Mouse (Mus musculus) frontal cortex, postnatal 10 days (tissue): ENCODE measurements around the gene Dennd1a.

ENCODE experiments used
- DNase-seq, 2 experiments: peaks; one replicate each; pipeline ENCODE4 v3.0.0; 2022; ENCODE audit warnings: low spot score in 2 of 2, mixed read lengths in 1 of 2

Gene Dennd1a

DNA sequence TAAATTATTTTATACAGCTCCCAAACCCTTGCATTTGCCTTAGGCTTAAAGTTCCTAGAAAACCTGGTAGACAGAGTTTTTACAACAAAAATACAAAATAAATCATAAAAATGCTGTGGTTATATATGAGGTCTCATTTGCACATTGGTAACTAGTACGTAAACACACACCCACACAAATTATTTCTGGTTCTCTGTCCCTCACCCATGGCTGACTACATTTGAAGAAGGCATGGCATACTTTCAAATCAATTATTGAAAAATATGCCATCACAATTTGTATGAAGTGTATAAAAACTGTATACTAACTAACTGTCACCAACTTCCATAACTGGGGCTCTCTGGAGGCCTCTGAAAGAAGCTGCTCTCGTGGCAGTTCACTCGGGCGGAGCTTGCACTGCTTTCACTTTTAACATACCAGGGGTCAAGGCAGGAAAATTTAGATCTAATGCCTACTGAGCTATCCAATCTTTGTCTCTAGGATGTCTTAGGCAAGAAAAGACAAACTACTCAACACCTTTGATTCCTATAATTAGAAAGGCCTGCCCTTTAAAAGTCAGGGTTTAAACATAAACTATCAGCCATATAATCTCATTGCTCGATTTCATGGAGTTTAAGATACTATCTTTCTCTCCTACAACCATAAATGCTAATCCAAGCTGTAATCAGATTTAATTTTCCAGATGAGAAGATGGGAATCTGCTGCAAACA lies 122.7 kb downstream of the Dennd1a start:
- DNase-seq = no peak

DNA sequence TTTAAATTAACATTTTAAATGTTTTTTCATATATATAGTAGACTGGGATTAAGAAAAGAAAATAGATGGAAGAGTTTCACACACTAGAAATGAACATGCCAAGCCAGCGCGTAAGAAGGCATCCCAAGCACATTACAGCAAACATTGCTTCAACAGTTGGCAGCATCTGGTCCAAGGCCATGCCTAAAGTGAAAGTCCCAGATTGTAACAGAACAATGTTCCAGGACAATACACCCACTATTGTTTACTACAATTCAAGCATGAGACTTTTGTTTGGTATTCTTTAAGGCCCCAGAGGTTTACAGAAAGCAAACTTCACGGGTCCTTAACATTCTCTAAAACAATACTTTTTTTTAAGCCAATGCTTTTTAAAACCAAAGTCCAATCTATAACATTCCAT lies 124.7 kb downstream of the Dennd1a start:
- no peak for DNase-seq

DNA sequence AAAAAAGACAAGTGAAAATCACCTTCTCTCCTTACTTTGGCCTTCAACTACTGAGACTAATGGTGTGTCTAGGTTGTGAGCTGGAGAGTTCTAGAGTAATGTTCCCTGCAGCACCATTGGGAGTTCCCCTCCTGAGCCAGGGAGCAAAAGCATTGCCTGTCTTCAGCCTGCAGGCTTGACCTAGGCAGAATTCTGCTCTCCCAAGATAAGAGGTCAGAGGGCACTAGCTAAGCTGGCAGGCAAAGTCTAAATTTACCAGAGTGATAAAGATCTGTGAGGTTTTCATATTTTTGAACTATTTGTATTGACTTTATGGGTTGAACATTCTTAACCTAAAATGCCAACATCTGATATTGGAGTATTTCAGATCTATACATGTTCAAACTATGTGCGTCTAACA lies 125.7 kb downstream of the Dennd1a start:
- no peak for DNase-seq

DNA sequence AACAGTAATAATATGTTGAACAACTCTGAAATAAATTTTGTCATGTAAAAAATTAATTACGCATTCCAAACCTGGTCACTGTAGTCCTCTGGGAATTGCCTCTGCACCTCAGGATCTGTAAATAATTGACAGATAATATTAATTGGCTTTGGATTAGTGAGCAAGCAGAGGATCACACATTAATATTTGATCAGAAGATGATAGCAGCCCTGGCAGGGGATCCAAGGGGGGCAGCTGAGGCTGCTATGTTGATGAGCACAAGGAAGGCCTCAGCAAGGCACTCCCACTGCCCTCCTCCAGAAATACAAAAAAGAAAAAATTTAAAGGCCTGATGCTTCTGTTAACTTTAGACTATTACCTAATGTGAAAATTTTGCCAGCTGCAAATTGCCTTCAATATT lies 127.5 kb downstream of the Dennd1a start:
- no peak for DNase-seq

DNA sequence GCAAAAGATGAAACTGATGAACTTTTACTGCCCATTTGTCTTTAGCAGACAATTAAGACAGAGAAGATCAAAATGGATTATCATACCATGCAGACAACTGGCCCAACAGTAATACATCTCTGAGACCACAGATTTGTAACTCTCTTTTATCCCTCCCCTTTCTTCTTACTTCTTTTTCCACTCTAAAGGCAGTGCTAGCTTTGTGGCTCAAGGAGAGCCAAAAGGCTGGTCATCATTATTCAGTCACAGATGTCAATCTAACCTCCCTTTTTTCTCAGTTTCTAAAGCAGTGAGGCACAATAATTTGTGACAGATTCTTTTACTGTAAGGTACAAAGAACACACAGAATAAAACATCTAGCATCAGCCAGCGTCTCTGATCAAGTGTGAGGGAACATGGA lies 130.2 kb downstream of the Dennd1a start:
- no peak for DNase-seq

DNA sequence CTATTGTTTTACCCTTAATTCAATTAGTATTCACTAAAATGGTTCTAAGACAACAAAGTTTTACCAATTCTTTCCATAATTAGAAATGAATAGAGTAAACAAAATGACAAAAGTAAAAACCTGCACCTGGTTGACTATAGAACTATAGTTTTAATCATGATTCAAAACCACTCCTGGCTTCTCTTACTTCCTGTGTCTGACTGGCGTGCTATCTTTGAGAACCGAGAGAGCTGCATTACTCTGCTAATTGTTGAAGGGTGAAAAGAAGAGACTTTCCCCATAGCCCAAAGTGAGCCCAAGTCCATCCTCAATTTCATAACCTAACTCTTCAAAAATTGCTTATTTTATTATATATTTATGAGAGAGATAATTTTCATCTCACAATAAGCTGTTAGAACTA lies 131.2 kb downstream of the Dennd1a start:
- no peak for DNase-seq

DNA sequence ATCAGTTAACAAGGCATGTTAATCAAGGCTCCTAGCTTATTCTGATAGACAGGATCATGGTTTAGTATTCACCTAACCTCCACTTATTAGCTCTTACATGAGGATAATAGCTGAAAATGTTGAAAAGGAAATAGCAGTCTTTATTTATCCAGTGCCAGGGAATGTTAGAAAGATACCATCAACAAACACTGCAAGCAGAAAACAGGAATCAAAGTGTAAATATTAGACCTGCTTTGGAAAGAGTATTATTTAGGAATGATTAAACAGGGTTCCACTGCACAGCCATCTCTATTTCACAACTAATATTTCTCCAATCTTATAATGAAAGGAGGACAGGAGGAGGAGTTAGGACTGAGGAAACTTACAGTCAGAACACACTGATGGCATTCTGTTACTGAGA lies 142.4 kb downstream of the Dennd1a start:
- no peak for DNase-seq

DNA sequence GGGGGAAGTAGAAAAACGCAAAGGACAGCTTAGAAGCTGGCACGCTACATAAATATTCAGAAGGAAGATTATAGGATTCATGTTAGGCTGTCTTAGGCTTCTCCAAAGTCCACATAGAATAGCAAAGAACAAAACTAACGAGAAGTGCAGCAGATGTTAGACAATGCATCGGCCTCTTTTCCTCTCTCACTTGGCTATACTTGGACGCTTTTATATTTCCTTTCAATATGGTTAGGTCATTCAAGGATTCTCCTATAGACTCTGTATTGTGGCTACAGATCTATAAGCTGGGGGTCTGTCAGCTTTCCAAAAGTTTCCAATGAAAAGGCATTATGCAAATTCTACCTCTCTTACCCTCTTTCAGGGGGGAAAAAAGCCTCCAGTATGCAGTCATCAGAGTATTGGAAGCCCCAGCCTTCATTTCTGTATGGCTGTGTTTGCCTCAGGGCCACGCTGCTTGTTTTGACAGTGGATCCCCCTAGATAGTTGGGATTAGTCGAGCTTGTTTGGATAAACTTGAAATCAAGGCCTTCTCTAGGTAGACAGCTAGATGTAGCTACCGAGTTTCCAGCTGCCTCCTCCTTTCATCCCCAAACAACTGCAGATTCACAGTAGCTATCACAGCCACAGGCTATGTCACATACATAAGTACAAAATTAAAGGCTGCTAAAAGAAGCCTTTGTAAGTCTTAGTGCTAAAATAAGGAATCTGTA lies 143.0 kb downstream of the Dennd1a start:
- DNase-seq = no peak

DNA sequence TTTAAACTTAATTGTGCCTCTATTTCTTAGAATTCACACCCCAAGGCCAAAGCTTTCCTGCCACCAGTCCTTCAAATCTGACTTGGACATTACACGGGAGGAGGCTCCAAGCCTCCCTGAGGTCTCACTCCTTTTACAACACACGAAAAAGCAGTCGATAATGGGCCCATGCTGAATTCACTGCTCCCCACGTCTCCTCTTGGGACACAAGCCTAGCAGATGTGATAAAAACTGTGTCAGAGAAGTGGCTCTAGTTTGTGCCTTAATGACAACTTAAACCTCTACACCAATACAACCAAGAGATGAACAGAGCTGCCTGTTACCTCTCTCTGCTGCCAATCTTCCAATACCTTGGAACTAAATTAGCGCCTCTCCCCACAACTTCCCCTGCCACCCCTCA lies 144.3 kb downstream of the Dennd1a start:
- no peak for DNase-seq

DNA sequence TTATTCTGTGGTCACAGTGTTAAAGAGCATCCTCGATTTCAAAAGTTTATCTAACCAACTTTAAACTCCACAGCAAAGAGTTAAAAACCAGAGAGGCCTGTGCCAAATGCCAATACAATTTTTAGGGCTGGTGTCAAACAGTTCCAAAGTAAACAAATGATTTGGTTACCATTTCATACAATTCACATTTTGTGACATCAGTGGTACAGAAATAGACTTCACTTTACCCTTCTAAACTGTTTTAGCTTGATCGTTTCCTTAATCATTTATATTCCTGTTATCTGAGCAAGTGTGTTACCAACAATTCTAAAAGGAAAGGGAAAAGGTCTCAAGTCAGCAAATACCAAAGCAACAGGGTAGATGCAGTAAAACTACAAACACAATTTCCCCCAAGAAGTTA lies 145.0 kb downstream of the Dennd1a start:
- DNase-seq = no peak

DNA sequence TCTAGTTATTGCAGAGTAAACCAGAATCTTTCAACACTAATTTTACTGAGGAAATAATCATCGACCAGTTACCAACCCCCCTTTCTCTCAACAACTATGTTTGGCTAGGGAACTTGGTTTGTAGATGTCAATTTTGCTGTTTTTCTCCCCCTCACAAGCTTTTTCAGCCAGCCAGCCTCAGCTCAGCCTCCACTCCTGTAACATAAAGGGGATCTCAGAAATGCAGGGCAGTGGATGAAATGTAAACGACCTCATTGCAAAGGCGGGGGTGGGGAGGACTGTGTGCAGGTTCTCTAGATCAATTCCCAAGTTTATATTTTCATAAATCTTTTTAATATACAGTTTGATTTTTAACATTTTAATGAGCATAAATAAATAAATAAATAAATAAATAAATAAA lies 147.7 kb downstream of the Dennd1a start:
- no peak for DNase-seq

DNA sequence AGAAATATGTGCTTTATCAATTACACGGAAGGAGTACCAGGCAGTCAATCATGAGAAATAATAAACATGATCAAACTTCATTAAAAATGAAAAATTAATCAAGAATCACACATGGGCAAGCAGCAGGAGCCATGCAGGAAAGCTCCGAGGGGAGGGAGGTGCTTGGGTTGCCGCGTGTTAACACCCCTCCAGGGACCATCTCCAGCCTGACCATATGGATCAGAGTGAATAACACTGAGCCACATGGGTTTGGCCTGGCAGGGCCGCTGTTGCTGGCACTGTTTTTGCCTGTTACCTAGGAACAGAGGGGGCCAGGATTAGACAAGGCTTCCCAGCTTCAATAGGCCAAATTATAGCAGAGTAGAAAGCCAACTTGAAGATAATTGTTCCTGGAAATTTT lies 150.1 kb downstream of the Dennd1a start:
- DNase-seq = no peak

DNA sequence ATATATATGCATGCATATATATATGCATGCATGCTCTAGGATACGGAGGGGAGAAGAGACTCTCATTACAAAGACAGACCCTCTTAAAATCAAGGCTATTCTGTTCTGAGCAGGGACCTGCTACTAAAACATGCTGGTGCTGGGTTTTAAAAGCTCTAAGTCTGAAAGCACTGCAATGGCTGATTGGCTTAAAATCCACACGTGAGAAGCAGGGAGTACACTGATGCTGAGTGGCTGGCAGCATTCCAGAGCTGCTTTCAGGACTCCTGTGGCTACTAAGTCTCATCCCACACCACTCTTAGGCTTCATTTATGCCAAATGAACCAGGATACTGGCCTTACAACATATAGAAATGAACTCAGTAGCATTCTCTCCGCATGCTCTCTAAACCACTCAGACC lies 151.8 kb downstream of the Dennd1a start:
- no peak for DNase-seq

DNA sequence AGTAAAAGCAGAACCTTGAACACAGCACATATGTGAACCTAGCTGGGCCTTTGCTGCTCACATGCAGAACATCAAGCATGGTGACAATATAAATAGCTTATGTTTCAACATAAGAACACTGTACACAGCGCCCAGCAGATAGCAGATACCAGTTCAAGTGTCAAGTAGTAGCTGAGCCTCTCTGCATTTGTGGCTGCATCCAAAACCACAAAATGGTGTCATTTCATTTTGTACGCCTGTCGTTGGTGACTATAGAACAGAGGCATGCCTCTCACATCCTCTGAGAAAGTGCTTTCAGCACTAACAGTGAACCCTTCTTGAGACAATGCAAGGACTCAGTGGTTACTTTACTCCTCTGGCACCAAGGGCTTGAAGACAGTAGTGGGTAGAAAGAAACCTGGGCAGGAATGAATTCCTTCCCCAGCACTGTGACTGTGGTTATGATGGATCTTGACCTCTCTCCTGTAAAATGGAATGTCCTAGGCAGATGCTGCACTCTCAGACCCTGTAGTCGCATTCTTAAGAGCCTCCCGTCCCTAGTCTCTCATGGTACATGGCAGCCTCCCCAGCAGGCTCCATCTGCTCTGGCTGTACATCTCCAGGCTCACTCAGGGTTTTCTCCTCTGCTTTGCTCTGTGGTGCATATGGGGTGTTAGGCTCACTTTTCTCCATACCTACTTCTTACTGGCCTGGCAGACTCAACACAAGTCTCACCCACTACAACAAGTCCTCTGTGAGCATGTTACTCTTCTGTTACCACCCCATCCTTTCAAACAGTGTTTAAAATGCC lies 154.0 kb downstream of the Dennd1a start:
- no peak for DNase-seq

DNA sequence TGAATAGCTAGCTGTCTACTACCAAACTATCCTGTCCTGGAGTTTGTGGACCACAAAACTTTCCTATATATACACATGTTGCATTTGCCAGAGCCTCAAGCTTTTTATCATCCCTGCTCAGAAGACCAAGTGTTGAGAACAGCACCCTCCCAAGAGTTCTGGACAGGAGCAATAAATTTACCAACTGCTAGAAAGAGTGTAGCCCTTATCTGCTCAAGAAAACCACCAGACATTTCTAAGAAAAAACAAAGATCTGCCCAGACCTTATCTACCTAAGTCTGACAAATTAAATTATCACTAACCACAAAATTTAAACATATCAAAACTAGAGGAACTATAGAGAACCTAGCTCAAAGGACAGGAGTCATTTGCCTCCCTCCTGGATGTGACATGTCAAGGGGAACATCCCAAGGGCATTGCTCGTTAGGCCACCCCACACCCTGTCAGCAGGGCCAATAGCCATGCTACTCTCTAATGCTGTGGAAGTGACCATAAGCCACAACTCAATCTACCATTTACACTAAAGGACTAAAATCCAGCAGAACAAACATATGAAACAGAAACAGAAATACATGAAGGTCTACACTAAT lies 154.9 kb downstream of the Dennd1a start:
- no peak for DNase-seq

DNA sequence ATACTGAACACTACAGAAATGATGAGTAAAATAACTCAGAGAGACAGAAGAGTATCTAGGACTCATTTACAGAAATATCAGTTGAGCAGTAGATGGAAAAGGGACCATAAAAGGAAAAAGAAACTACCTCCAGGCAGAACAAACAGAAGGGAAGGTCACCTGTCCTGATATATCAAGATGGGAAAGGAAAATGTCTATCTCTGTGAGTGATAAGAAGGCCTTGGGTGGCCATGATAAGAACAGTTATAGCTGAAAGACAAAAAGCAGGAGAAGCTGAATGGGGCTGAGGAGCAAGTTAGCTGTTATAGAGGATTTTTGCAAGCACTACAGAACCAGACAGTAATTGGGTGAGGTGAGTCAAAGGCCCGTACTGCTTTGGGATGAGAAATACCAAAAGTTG lies 155.7 kb downstream of the Dennd1a start:
- no peak for DNase-seq

DNA sequence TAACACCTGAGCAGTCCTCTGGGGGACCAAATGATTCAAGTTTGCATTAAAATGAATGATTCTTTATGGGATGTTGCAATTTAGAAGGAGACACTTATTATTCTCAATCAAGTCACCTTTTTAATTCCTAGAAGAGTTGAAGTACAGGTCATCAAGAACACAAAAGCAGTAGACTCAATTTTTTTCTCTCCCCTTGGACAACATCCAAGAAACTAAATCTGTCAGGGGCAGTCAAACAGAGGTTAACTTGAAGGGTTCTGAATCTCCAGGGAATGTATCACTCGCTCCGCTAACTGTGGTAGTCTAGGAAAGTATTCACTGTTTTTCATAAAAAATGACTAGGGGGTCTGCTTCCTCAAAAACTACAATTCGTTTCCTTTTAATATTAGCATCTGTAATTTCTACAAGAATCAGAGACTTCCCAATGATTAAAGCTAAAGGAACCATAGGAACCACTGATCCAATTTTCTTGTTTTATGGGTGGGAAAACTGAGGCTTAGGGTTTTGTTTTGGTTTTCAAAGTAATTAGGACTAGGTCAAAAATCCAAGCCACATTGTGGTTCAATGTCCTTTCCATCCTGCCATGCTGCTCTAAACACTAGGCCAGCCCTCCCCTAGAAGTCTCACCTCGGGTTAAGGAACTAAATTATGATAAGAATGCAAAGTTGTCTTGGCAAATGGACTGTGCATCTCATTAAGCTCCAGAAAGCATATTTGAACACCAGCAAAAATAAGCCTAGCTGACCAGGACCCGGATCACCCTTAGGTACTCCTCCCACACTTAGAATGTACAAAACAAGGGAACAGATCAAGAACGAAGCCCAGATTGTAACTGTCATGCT lies 157.0 kb downstream of the Dennd1a start:
- DNase-seq = no peak

DNA sequence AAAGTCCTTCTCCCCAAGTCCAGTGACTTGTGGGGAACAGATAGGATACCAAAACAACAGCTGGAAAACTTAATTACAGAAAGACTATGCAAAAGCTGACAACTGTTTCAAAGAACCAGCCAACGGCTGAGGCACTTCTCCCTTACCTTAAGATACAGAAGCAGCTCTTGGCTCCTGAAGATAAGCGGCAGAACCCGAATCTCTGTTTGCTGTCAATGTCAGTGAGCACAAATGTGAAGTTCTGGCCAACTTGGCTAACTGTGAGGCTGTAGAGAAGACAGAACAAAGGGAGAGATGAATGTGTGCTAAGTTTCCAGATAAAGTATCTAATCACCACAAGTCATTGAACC lies 160.8 kb downstream of the Dennd1a start:
- no peak for DNase-seq

DNA sequence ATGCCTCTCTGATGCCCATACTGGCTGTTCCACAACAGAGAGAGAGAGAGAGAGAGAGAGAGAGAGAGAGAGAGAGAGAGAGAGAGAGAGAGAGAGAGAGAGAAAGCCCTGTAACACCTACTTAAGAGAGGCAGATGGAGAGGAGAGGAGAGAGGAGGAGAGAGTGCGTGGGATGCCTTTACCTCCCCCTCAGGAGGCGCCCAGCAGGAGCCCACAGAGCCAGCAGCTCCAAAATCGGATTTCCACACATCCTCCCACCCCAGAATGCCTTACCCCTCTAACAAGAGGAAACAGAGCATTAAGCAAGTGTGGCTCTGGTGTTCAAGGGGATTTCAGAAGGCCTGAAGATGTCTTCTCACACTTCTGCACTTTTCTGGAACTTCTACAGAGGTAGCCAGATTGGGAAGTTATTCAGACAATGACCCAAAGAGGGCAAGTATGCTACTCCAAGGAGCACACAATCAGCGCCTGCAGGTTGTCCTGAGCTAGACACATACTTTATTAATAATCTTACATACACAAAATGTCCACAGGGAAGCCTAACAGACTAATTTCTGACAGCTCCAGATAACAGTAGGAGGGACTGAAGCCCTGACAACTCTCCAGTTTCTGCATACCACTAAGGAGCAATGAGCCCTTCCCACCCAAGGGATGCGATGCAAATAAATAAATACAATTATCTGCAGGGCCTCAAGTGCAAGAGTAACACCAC lies 161.4 kb downstream of the Dennd1a start:
- DNase-seq = no peak

DNA sequence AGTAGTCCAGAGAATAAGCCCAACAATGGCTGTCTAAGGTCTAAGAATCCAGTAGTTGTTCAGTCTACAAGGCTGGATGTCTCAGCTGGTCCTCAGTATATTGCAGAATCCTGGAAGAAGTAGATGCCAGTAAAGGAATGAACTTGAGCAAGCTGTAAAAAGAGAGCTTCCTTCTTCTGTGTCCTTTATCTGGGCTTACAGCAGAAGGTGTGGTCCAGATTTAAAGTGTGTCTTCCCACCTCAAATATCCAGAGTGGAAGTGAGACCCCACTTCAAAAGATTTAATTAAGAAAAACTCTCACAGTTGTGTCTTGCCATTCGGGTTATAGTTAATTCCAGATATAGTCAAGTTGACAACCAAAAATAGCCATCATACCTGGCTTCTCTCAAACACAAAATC lies 162.5 kb downstream of the Dennd1a start:
- no peak for DNase-seq

DNA sequence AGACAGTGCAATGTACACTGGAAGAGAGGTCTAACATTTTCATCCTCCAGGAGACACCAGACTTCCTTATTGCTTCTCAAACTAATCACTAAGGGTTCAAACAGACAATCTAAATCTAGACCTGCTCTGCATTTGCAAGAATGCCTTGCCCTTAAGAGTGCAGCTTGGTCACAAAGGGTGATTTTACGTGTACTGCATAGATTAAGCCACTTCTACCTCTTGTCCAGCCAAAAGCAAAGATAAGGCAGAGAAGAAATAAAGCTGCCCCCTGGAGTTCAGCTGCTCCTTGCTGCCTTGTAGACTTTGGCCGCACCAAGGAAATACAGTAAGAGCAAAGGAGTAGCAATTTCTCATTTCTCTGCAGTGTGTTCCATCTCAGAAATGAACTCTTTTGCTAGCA lies 172.2 kb downstream of the Dennd1a start:
- DNase-seq = no peak
